Mouse (Mus musculus): Measurements from ENCODE around the gene Col24a1.

DNA sequence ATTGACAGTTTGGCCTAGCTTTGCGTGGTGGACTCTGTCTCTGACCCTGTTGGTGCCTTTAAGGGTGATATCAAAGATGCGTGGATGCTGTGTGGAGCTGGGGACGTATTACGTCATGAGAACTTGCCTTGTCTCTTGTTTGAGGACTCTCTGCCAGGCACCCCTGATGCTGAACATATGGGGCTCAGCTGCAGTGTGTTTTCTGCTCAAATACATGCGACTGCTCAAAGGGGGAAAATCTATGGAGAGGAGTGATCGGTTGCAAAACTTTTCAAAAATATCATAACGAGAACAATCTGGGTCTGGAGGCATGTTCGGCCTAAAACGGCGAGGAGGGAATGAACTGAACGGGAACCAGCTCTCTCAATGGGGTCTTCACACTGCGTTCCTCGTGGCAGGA is 90.8 kb downstream of the Col24a1 start:
- no peak for TF ChIP-seq CTCF (IDR thresholded peaks at IDR 0.05; ENCODE audit: control insufficient read depth, insufficient read depth, low read length)
- TF ChIP-seq POLR2A (IDR thresholded peaks at IDR 0.05; ENCODE audit: borderline replicate concordance, control insufficient read depth, low read depth, low read length): no peak

Data from bone marrow, adult 2 months (tissue).